Mouse (Mus musculus) bone marrow, adult 2 months (tissue): Measurements from ENCODE around the gene Agbl4.

Experiments
- CTCF ChIP-seq: fragments of 200-500 bp; IDR thresholded peaks from 2 replicates; pipeline ENCODE4 v1.5.1; 2011; ENCODE audit warnings: low read length, control low read depth; ENCODE audit not compliant: control insufficient read depth, insufficient read depth
- POLR2A ChIP-seq: fragments of 200-500 bp; IDR thresholded peaks from 2 replicates; pipeline ENCODE4 v1.6.1; 2011; ENCODE audit warnings: low read depth, mild to moderate bottlenecking, control low read depth, low read length, borderline replicate concordance; ENCODE audit not compliant: control insufficient read depth

GRCm38 (mm10) chr4:111645117-111645830, 1247.8 kb downstream of the Agbl4 start:
- TF ChIP-seq CTCF, result no peak
- TF ChIP-seq POLR2A, result no peak
